Mouse (Mus musculus): ENCODE results near the gene Inca1. TPM values are rescaled to one million over a fixed set of nuclear protein-coding genes. Genes with fewer than 3 reads are reported as not detected.
A peak's percentile ranks its signal among the peaks of the same experiment; 100 is the strongest.

Gene Inca1
- polyA plus RNA-seq, 1 experiment, result 19.6 TPM

DNA sequence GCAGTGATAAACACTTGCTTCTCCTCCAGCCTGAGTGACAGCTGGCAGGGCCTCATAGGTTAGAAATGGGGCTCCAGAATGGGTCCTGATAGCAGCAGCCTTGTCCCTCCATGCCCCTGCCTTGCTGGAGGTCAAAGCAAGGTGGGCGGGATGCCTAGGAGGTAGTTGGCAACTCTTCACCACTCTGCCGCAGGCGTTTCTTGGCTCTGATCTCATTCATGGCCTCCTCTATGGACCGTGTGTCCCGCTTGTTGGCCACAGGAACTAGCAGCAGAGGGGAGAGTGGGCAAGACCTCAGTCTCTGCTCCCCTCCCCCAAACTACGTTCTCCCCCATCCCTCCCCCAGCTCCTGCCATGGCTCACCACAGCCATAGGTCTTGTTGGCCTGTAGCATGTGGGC, 36.0 kb downstream of the Inca1 start:
- TF ChIP-seq CTCF (IDR thresholded peaks at IDR 0.05; ENCODE audit: control insufficient read depth, insufficient read depth, insufficient replicate concordance, low read depth, low read length) (no peak), POLR2A (IDR thresholded peaks at IDR 0.05; ENCODE audit: control insufficient read depth, low read depth, low read length) (no peak)
- H3K27me3 ChIP-seq (ENCODE audit: control insufficient read depth, insufficient read depth, low read length), result no peaks in the 10 kb centered on the region
- peaks cover 4% of the 10 kb centered on the region for H3K4me1 ChIP-seq (ENCODE audit: control insufficient read depth, insufficient read depth, low read length)
- H3K27ac ChIP-seq (ENCODE audit: control insufficient read depth, insufficient read depth, low read depth, low read length), result no peak overlapping the region
- no peaks in the 10 kb centered on the region; the same call in none of the 2 replicates for H3K36me3 ChIP-seq (ENCODE audit: control insufficient read depth, insufficient read depth, low read length)
- H3K4me3 ChIP-seq (ENCODE audit: control insufficient read depth, low read depth, low read length), result no peak overlapping the region

DNA sequence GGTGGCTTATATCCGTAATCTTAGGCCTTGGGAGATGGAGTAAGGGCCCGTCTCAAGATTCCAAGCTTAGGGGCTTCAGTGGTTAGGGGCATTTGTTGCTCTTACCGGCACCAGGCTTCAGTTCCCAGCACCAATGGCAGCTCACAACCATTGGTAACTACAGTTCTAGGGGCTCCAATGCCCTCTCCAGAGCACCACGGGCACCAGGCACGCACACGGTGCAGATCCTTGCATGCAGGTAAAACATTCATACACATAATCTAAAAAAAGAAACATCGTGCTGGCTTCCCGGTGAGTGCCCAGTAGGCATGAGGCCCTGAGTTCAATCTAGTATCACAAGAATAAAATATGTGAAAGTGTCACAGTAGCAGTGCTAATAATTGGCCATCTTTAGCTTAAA, 36.9 kb downstream of the Inca1 start:
- no peak overlapping the region for H3K4me3 ChIP-seq (ENCODE audit: control insufficient read depth, low read depth, low read length)
- no peaks in the 10 kb centered on the region; the same call in none of the 2 replicates for H3K36me3 ChIP-seq (ENCODE audit: control insufficient read depth, insufficient read depth, low read length)
- TF ChIP-seq CTCF (IDR thresholded peaks at IDR 0.05; ENCODE audit: control insufficient read depth, insufficient read depth, insufficient replicate concordance, low read depth, low read length) (no peak), POLR2A (IDR thresholded peaks at IDR 0.05; ENCODE audit: control insufficient read depth, low read depth, low read length) (no peak)

DNA sequence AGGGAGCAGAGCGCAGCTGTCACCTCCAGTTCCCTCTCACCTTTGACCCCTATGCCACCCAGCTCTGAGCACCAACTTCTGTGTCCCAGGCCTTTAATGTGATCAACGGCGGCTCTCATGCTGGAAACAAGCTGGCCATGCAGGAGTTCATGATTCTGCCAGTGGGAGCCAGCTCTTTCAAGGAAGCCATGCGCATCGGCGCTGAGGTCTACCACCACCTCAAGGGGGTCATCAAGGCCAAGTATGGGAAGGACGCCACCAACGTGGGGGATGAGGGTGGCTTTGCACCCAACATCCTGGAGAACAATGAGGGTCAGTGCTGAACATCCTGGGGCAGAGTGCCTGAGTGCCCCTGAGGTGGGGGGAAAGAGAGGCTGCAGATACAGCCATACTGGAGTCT, 39.4 kb downstream of the Inca1 start:
- no peak overlapping the region for H3K27ac ChIP-seq (ENCODE audit: control insufficient read depth, insufficient read depth, low read depth, low read length)
- H3K4me3 ChIP-seq (ENCODE audit: control insufficient read depth, low read depth, low read length), result no peak overlapping the region
- H3K36me3 ChIP-seq (ENCODE audit: control insufficient read depth, insufficient read depth, low read length), result no peaks in the 10 kb centered on the region; the same call in none of the 2 replicates
- H3K4me1 ChIP-seq (ENCODE audit: control insufficient read depth, insufficient read depth, low read length), result peaks cover 16% of the 10 kb centered on the region
- H3K27me3 ChIP-seq (ENCODE audit: control insufficient read depth, insufficient read depth, low read length), result no peaks in the 10 kb centered on the region
- TF ChIP-seq CTCF (IDR thresholded peaks at IDR 0.05; ENCODE audit: control insufficient read depth, insufficient read depth, insufficient replicate concordance, low read depth, low read length), result no peak

More for the DNA sequence above, 36.9 kb downstream of the Inca1 start:
- Histone ChIP-seq H3K27ac (ENCODE audit: control insufficient read depth, insufficient read depth, low read depth, low read length) (no peak overlapping the region), H3K4me1 (ENCODE audit: control insufficient read depth, insufficient read depth, low read length) (no peaks in the 10 kb centered on the region), H3K27me3 (ENCODE audit: control insufficient read depth, insufficient read depth, low read length) (no peaks in the 10 kb centered on the region)

DNA sequence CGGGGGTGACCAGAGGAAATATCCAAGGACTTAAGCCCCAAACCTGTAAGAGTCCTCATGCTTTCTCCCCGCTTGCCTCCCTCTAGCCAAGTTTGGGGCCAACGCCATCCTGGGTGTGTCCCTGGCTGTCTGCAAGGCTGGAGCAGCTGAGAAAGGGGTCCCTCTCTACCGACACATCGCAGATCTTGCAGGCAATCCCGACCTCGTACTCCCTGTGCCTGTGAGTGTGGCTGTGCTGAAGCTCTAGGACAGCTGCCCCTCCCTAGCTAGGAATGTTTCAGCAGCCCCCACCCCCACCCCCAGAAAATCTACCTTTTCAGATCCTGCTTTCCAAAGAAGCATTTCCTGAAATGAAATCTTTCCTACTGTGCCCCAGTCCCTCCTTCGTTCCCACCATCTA, 41.0 kb downstream of the Inca1 start:
- no peak overlapping the region for H3K4me3 ChIP-seq (ENCODE audit: control insufficient read depth, low read depth, low read length)
- H3K4me1 ChIP-seq (ENCODE audit: control insufficient read depth, insufficient read depth, low read length), result peaks cover 16% of the 10 kb centered on the region
- TF ChIP-seq CTCF (IDR thresholded peaks at IDR 0.05; ENCODE audit: control insufficient read depth, insufficient read depth, insufficient replicate concordance, low read depth, low read length), result no peak
- no peak for TF ChIP-seq POLR2A (IDR thresholded peaks at IDR 0.05; ENCODE audit: control insufficient read depth, low read depth, low read length)
- no peaks in the 10 kb centered on the region for H3K27me3 ChIP-seq (ENCODE audit: control insufficient read depth, insufficient read depth, low read length)
- no peaks in the 10 kb centered on the region; the same call in 1 of the 2 replicates for H3K36me3 ChIP-seq (ENCODE audit: control insufficient read depth, insufficient read depth, low read length)
- no peak overlapping the region for H3K27ac ChIP-seq (ENCODE audit: control insufficient read depth, insufficient read depth, low read depth, low read length)

DNA sequence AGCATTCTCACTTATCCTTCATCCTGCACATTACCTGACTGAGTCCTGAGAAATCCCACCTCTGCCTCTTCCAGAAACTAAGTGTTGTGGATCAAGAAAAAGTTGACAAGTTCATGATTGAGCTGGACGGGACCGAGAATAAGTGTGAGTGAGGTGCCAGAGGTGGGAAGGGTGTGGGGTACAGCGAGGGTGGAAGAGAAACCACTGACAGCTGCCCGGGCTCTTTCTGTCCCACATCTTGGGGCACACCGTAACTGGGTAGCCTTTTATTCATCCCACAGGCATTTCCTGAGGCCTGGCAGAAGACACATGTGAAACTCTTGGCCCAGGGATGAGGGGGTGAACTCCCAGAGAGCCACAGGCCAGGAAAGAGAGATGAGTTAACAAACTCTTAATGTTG, 41.4 kb downstream of the Inca1 start:
- Histone ChIP-seq H3K4me3 (ENCODE audit: control insufficient read depth, low read depth, low read length) (no peak overlapping the region), H3K4me1 (ENCODE audit: control insufficient read depth, insufficient read depth, low read length) (peaks cover 16% of the 10 kb centered on the region), H3K27me3 (ENCODE audit: control insufficient read depth, insufficient read depth, low read length) (no peaks in the 10 kb centered on the region), H3K36me3 (ENCODE audit: control insufficient read depth, insufficient read depth, low read length) (no peaks in the 10 kb centered on the region; the same call in 1 of the 2 replicates), H3K27ac (ENCODE audit: control insufficient read depth, insufficient read depth, low read depth, low read length) (no peak overlapping the region)
- TF ChIP-seq POLR2A (IDR thresholded peaks at IDR 0.05; ENCODE audit: control insufficient read depth, low read depth, low read length), result no peak
- TF ChIP-seq CTCF (IDR thresholded peaks at IDR 0.05; ENCODE audit: control insufficient read depth, insufficient read depth, insufficient replicate concordance, low read depth, low read length), result no peak

DNA sequence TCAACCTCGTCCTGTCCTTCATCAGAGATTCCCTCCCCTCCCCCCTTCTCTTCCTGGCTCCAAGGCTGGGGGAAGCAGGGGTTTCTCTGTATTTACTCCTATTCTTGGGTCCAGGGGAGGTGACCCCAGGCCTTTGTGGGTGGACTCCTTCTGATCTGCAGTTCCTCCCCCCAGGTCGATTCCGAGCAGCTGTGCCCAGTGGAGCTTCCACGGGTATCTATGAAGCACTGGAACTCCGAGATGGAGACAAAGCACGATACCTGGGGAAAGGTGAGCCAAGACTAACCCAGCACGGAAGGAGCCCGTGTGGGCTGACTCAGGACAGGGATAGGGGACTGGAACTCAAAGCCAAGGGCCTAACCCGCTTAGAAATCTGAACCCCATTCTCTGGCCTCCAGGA, 42.0 kb downstream of the Inca1 start:
- Histone ChIP-seq H3K27me3 (ENCODE audit: control insufficient read depth, insufficient read depth, low read length) (no peaks in the 10 kb centered on the region), H3K36me3 (ENCODE audit: control insufficient read depth, insufficient read depth, low read length) (no peaks in the 10 kb centered on the region; the same call in 1 of the 2 replicates), H3K27ac (ENCODE audit: control insufficient read depth, insufficient read depth, low read depth, low read length) (no peak overlapping the region), H3K4me1 (ENCODE audit: control insufficient read depth, insufficient read depth, low read length) (peaks cover 16% of the 10 kb centered on the region), H3K4me3 (ENCODE audit: control insufficient read depth, low read depth, low read length) (no peak overlapping the region)
- no peak for TF ChIP-seq POLR2A (IDR thresholded peaks at IDR 0.05; ENCODE audit: control insufficient read depth, low read depth, low read length)
- no peak for TF ChIP-seq CTCF (IDR thresholded peaks at IDR 0.05; ENCODE audit: control insufficient read depth, insufficient read depth, insufficient replicate concordance, low read depth, low read length)

DNA sequence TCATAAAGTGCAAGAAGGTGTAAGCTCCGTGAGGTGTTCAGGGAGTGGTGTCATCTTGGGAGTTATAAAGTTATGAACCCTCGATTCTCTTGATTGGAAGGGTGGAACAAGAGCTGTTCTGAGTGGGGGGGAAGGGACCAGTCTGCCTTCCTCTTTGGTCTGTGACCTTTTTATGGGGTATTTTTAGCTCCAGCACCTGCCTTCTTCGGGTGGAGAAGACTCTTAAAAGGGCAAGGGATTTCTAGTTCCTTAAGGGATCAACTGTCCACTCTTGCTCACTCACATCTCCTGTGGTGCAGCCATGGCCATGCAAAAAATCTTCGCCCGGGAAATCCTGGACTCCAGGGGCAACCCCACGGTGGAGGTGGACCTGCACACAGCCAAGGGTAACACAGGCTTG, 42.4 kb downstream of the Inca1 start:
- Histone ChIP-seq H3K4me1 (ENCODE audit: control insufficient read depth, insufficient read depth, low read length) (peaks cover 20% of the 10 kb centered on the region), H3K27ac (ENCODE audit: control insufficient read depth, insufficient read depth, low read depth, low read length) (no peak overlapping the region)

DNA sequence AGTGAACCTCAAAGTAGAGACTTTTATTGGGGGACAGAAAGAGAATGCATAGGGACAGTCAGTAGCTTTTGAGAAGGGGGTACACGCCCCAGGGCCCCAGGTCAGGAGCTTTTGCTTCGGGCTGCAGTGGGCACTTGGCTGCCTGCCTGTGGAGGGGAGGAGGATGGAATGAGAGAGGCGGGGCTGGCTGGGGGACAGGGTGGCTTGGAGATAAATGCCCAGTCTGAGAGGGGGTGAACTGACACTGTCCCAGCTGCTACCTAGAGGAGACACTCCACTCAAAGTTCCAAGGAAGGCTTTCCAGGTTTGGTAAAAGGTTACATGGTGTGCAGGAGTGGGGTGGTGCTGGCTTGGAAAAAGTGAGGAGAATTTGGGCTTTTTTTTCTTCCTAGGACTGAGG, 43.0 kb downstream of the Inca1 start, which contains the start of gene Eno3:
TSS of gene Eno3 (plus strand) at position 239 of the 400 bp plus-strand sequence.
- peak within 1 kb of the TSS; percentile 95 for H3K27ac ChIP-seq (ENCODE audit: control insufficient read depth, insufficient read depth, low read depth, low read length)
- peaks cover 21% of the 10 kb centered on the region for H3K4me1 ChIP-seq (ENCODE audit: control insufficient read depth, insufficient read depth, low read length)
- peak within 1 kb of the TSS; percentile 80 for H3K4me3 ChIP-seq (ENCODE audit: control insufficient read depth, low read depth, low read length)
- no peaks in the 10 kb centered on the region; the same call in 1 of the 2 replicates for H3K36me3 ChIP-seq (ENCODE audit: control insufficient read depth, insufficient read depth, low read length)
- no peaks in the 10 kb centered on the region for H3K27me3 ChIP-seq (ENCODE audit: control insufficient read depth, insufficient read depth, low read length)
- TF ChIP-seq CTCF (IDR thresholded peaks at IDR 0.05; ENCODE audit: control insufficient read depth, insufficient read depth, insufficient replicate concordance, low read depth, low read length), result no peak
- TF ChIP-seq POLR2A (IDR thresholded peaks at IDR 0.05; ENCODE audit: control insufficient read depth, low read depth, low read length), result no peak

More for the DNA sequence above, 42.4 kb downstream of the Inca1 start:
- H3K27me3 ChIP-seq (ENCODE audit: control insufficient read depth, insufficient read depth, low read length), result no peaks in the 10 kb centered on the region
- H3K36me3 ChIP-seq (ENCODE audit: control insufficient read depth, insufficient read depth, low read length), result no peaks in the 10 kb centered on the region; the same call in 1 of the 2 replicates
- H3K4me3 ChIP-seq (ENCODE audit: control insufficient read depth, low read depth, low read length), result no peak overlapping the region
- TF ChIP-seq POLR2A (IDR thresholded peaks at IDR 0.05; ENCODE audit: control insufficient read depth, low read depth, low read length) (0 out of 2 replicates have a peak, but pooled peaks have one; percentile 12), CTCF (IDR thresholded peaks at IDR 0.05; ENCODE audit: control insufficient read depth, insufficient read depth, insufficient replicate concordance, low read depth, low read length) (no peak)

All from testis, adult 2 months (tissue).